Mouse (Mus musculus) heart, embryonic 16.5 days (tissue): ENCODE results near the gene Cplx2. TPM values are rescaled to one million over a fixed set of nuclear protein-coding genes. Genes with fewer than 3 reads are reported as not detected.

ENCODE experiments used
- ATAC-seq: fragments of 200-750 bp; cut with Nextera tagmentation; replicated peaks from 2 replicates; pipeline ENCODE4 v1.8.0; 2017; ENCODE audit warnings: moderate number of reproducible peaks; ENCODE audit not compliant: insufficient read depth, low FRiP score; ENCODE audit errors: extremely low read depth
- H3K27ac ChIP-seq: fragments of 300-500 bp; sonication (generic); 2 replicates; pipeline ENCODE4 v1.5.1; 2014; ENCODE audit warnings: mild to moderate bottlenecking, low read length, control low read depth, moderate library complexity
- H3K27me3 ChIP-seq: fragments of 300-500 bp; sonication (generic); 2 replicates; pipeline ENCODE4 v1.6.1; 2014; ENCODE audit warnings: low read length, mixed read lengths; ENCODE audit not compliant: control insufficient read depth, insufficient read depth
- H3K36me3 ChIP-seq: fragments of 300-500 bp; sonication (generic); 2 replicates; pipeline ENCODE4 v1.6.1; 2014; ENCODE audit not compliant: control insufficient read depth, insufficient read depth
- H3K4me1 ChIP-seq: fragments of 300-500 bp; sonication (generic); 2 replicates; pipeline ENCODE4 v1.6.1; 2014; ENCODE audit warnings: low read length, mixed read lengths; ENCODE audit not compliant: control insufficient read depth, insufficient read depth
- H3K4me2 ChIP-seq: fragments of 300-500 bp; sonication (generic); 2 replicates; pipeline ENCODE4 v1.6.1; 2014; ENCODE audit warnings: low read depth, mild to moderate bottlenecking, control low read depth, low read length
- H3K4me3 ChIP-seq: fragments of 300-500 bp; sonication (generic); 2 replicates; pipeline ENCODE4 v1.5.1; 2014; ENCODE audit warnings: mild to moderate bottlenecking, control low read depth, low read length
- H3K9ac ChIP-seq: fragments of 300-500 bp; sonication (generic); 2 replicates; pipeline ENCODE4 v1.6.1; 2014; ENCODE audit warnings: low read length, control low read depth
- H3K9me3 ChIP-seq: fragments of 300-500 bp; sonication (generic); replicated peaks from 2 replicates; pipeline ENCODE4 v1.6.1; 2016; ENCODE audit warnings: low read length; ENCODE audit not compliant: control insufficient read depth
- WGBS: fragments of 180-500 bp; shearing (Covaris S2); extraction: QIAGEN DNeasy Blood & Tissue Kit; methylation state at CpG from one replicate; pipeline ENCODE4 v1.1.7; 2014; 5-methylcytosine and 5-hydroxymethylcytosine counted together
- polyA plus RNA-seq: library from polyadenylated mRNA; unstranded; fragments of >200 nt; fragmentation: Nextera tagmentation; extraction: Ambion mirVana; gene quantifications from 2 replicates; pipeline ENCODE4 v1.2.1, GENCODE M21; 2015

Cplx2 gene
- polyA plus RNA-seq, 1 experiment from 2014 or later = 2.8 TPM

GRCm38 (mm10) chr13:54357420-54357819 is 13.7 kb upstream of the Cplx2 start:
- ATAC-seq = no peak
- H3K36me3 ChIP-seq = no peaks in the 10 kb centered on the region
- peaks cover 3% of the 10 kb centered on the region; the same call in 1 of the 2 replicates for H3K27me3 ChIP-seq
- H3K4me2 ChIP-seq = no peak overlapping the region
- H3K9ac ChIP-seq = no peak overlapping the region
- 25% methylated on average over 4 of the region's 4 CpGs for whole genome bisulfite sequencing
- H3K27ac ChIP-seq = no peak overlapping the region
- no peaks in the 10 kb centered on the region for H3K9me3 ChIP-seq
- H3K4me1 ChIP-seq = no peaks in the 10 kb centered on the region
- H3K4me3 ChIP-seq = no peak overlapping the region

GRCm38 (mm10) chr13:54359181-54359580 is 12.0 kb upstream of the Cplx2 start:
- Histone ChIP-seq H3K4me3 (no peak overlapping the region), H3K36me3 (no peaks in the 10 kb centered on the region), H3K27me3 (peaks cover 3% of the 10 kb centered on the region; the same call in 1 of the 2 replicates), H3K4me1 (no peaks in the 10 kb centered on the region), H3K9me3 (no peaks in the 10 kb centered on the region), H3K9ac (no peak overlapping the region), H3K27ac (no peak overlapping the region), H3K4me2 (no peak overlapping the region)
- ATAC-seq = no peak
- 72% methylated on average over 6 of the region's 6 CpGs for WGBS

GRCm38 (mm10) chr13:54364686-54365085 is 6.5 kb upstream of the Cplx2 start:
- H3K27ac ChIP-seq = no peak overlapping the region
- H3K9me3 ChIP-seq = no peaks in the 10 kb centered on the region
- no peaks in the 10 kb centered on the region for H3K4me1 ChIP-seq
- WGBS = 75% methylated on average over 7 of the region's 7 CpGs
- H3K4me2 ChIP-seq = no peak overlapping the region
- H3K27me3 ChIP-seq = peaks cover 5% of the 10 kb centered on the region
- no peak overlapping the region for H3K9ac ChIP-seq
- no peaks in the 10 kb centered on the region for H3K36me3 ChIP-seq
- no peak for ATAC-seq
- H3K4me3 ChIP-seq = no peak overlapping the region

- H3K27me3 ChIP-seq = peaks cover 25% of the 10 kb centered on the region
- H3K4me2 ChIP-seq = no peak overlapping the region
- no peak overlapping the region for H3K27ac ChIP-seq
- no peak overlapping the region for H3K4me3 ChIP-seq
- WGBS = 65% methylated on average over 6 of the region's 6 CpGs
- H3K4me1 ChIP-seq = peaks cover 9% of the 10 kb centered on the region
- no peak overlapping the region for H3K9ac ChIP-seq
- H3K9me3 ChIP-seq = no peaks in the 10 kb centered on the region
- no peak for ATAC-seq
- H3K36me3 ChIP-seq = no peaks in the 10 kb centered on the region
Measured at GRCm38 (mm10) chr13:54367758-54368157, 3.4 kb upstream of the Cplx2 start.

GRCm38 (mm10) chr13:54368181-54368580 is 3.0 kb upstream of the Cplx2 start:
- peaks cover 9% of the 10 kb centered on the region for H3K4me1 ChIP-seq
- H3K4me3 ChIP-seq = no peak overlapping the region
- no peak overlapping the region for H3K9ac ChIP-seq
- 75% methylated on average over 9 of the region's 9 CpGs for WGBS
- no peak for ATAC-seq
- H3K4me2 ChIP-seq = no peak overlapping the region
- H3K9me3 ChIP-seq = no peaks in the 10 kb centered on the region
- H3K27ac ChIP-seq = no peak overlapping the region
- no peaks in the 10 kb centered on the region for H3K36me3 ChIP-seq
- H3K27me3 ChIP-seq = peaks cover 27% of the 10 kb centered on the region

- Histone ChIP-seq H3K9me3 (no peaks in the 10 kb centered on the region), H3K4me3 (peak overlapping the region; percentile 40), H3K4me2 (peak overlapping the region; percentile 56), H3K27ac (no peak overlapping the region), H3K27me3 (peaks cover 42% of the 10 kb centered on the region), H3K4me1 (peaks cover 9% of the 10 kb centered on the region), H3K9ac (no peak overlapping the region), H3K36me3 (no peaks in the 10 kb centered on the region)
- peak; percentile 87 for ATAC-seq
- under 1% methylated on average over 58 of the region's 59 CpGs for WGBS
Measured at GRCm38 (mm10) chr13:54371387-54372330, 510 bp downstream of the Cplx2 start.

GRCm38 (mm10) chr13:54372665-54373064 is 1.5 kb downstream of the Cplx2 start:
- 6% methylated on average over 16 of the region's 16 CpGs for WGBS
- Histone ChIP-seq H3K4me1 (peaks cover 9% of the 10 kb centered on the region), H3K9me3 (no peaks in the 10 kb centered on the region), H3K4me2 (no peak overlapping the region), H3K4me3 (no peak overlapping the region), H3K27me3 (peaks cover 42% of the 10 kb centered on the region), H3K36me3 (no peaks in the 10 kb centered on the region), H3K27ac (no peak overlapping the region), H3K9ac (no peak overlapping the region)
- ATAC-seq = no peak

- 45% methylated on average over 9 of the region's 9 CpGs for WGBS
- no peak overlapping the region for H3K4me2 ChIP-seq
- no peak for ATAC-seq
- H3K27ac ChIP-seq = no peak overlapping the region
- no peaks in the 10 kb centered on the region for H3K36me3 ChIP-seq
- H3K9me3 ChIP-seq = no peaks in the 10 kb centered on the region
- H3K9ac ChIP-seq = no peak overlapping the region
- peaks cover 42% of the 10 kb centered on the region for H3K27me3 ChIP-seq
- no peak overlapping the region for H3K4me3 ChIP-seq
- peaks cover 9% of the 10 kb centered on the region for H3K4me1 ChIP-seq
Measured at GRCm38 (mm10) chr13:54374106-54374706, 3.1 kb downstream of the Cplx2 start.
